Mouse (Mus musculus): ENCODE measurements around the gene Arid1a. TPM values are rescaled to one million over a fixed set of nuclear protein-coding genes. Genes with fewer than 3 reads are reported as not detected.

Gene Arid1a
- total RNA-seq, 2 experiments from 2014 or later: 55.0 to 55.5 TPM

Small RNA genes lying within 50 kb of the gene (microRNA-seq; reads per million reads assigned to microRNA genes)
- gene Mir7227: not detected

Other genes starting within 250 kb of the Arid1a start
- gene Kdf1, start 237.8 kb downstream of the Arid1a start, total RNA-seq (2021): not detected
- gene Nudc, start 210.8 kb downstream of the Arid1a start, total RNA-seq (2021): 10 to 100 TPM; 73.7 to 80.7 TPM
- gene Nr0b2, start 203.4 kb downstream of the Arid1a start, total RNA-seq (2021): not detected
- 1 to 10 TPM; 5.2 to 6.0 TPM for gene Gpatch3, start 182.0 kb downstream of the Arid1a start, total RNA-seq (2021)
- gene Gpn2, start 172.4 kb downstream of the Arid1a start, total RNA-seq (2021): 1 to 10 TPM; 6.5 to 7.6 TPM
- gene Sfn, start 154.6 kb downstream of the Arid1a start, total RNA-seq (2021): 1 to 10 TPM; 2.2 to 2.3 TPM
- 10 to 100 TPM; 20.8 to 23.7 TPM for gene Zdhhc18, start 106.6 kb downstream of the Arid1a start, total RNA-seq (2021)
- gene Pigv, start 84.1 kb downstream of the Arid1a start, total RNA-seq (2021): 10 to 100 TPM; 11.3 to 11.7 TPM
- 1 to 10 TPM; 9.0 to 9.6 TPM for gene Rps6ka1, start 131.0 kb upstream of the Arid1a start, total RNA-seq (2021)
- 100 to 1,000 TPM; 473 to 485 TPM for gene Hmgn2, start 211.9 kb upstream of the Arid1a start, total RNA-seq (2021)
- gene Dhdds, start 244.1 kb upstream of the Arid1a start, total RNA-seq (2021): 10 to 100 TPM; 27.1 to 28.8 TPM